Mouse (Mus musculus) hindbrain, embryonic 16.5 days (tissue): ENCODE measurements at regions not wholly inside any gene's neighbourhood (a gene's known extent, or its start where the extent isn't known, plus 50 kb on each side); places are given as distances from the start of the nearest gene placed in this dataset.

ENCODE experiments used
- ATAC-seq: fragments of 200-750 bp; cut with Nextera tagmentation; 2 replicates; pipeline ENCODE4 v1.8.0; 2017; ENCODE audit warnings: moderate TSS enrichment, moderate library complexity
- H3K27ac ChIP-seq: fragments of 300-500 bp; sonication (generic); 2 replicates; pipeline ENCODE4 v1.5.1; 2014; ENCODE audit warnings: low read depth, mild to moderate bottlenecking, control low read depth, low read length, moderate library complexity
- H3K27me3 ChIP-seq: fragments of 300-500 bp; sonication (generic); replicated peaks from 2 replicates; pipeline ENCODE4 v1.6.1; 2014; ENCODE audit warnings: low read length; ENCODE audit not compliant: control insufficient read depth, insufficient read depth
- H3K36me3 ChIP-seq: fragments of 300-500 bp; sonication (generic); 2 replicates; pipeline ENCODE4 v1.6.1; 2014; ENCODE audit warnings: mild to moderate bottlenecking, low read length, moderate library complexity, mixed read lengths; ENCODE audit not compliant: control insufficient read depth, insufficient read depth
- H3K4me1 ChIP-seq: fragments of 300-500 bp; sonication (generic); 2 replicates; pipeline ENCODE4 v1.6.1; 2014; ENCODE audit warnings: low read depth, low read length; ENCODE audit not compliant: control insufficient read depth, insufficient read depth
- H3K4me2 ChIP-seq: fragments of 300-500 bp; sonication (generic); 2 replicates; pipeline ENCODE4 v1.6.1; 2014; ENCODE audit warnings: mild to moderate bottlenecking, low read length, control low read depth, moderate library complexity
- H3K4me3 ChIP-seq: fragments of 300-500 bp; sonication (generic); 2 replicates; pipeline ENCODE4 v1.5.1; 2014; ENCODE audit warnings: mild to moderate bottlenecking, low read length, control low read depth, moderate library complexity
- H3K9ac ChIP-seq: fragments of 300-500 bp; sonication (generic); 2 replicates; pipeline ENCODE4 v1.6.1; 2014; ENCODE audit warnings: low read depth, mild to moderate bottlenecking, control low read depth, low read length, moderate library complexity
- H3K9me3 ChIP-seq: fragments of 300-500 bp; sonication (generic); 2 replicates; pipeline ENCODE4 v1.6.1; 2014; ENCODE audit warnings: mild to moderate bottlenecking, low read length, moderate library complexity; ENCODE audit not compliant: control insufficient read depth
- WGBS: fragments of 180-500 bp; shearing (Covaris S2); extraction: QIAGEN DNeasy Blood & Tissue Kit; methylation state at CpG from one replicate; pipeline ENCODE4 v1.1.7; 2014; 5-methylcytosine and 5-hydroxymethylcytosine counted together

GRCm38 (mm10) chr17:50421476-50421875 is 87.7 kb upstream of the Plcl2 start:
- no peak overlapping the region for H3K9ac ChIP-seq
- no peak overlapping the region for H3K4me3 ChIP-seq
- no peak for ATAC-seq
- H3K9me3 ChIP-seq = peaks cover 3% of the 10 kb centered on the region; the same call in 1 of the 2 replicates
- 96% methylated on average over 10 of the region's 10 CpGs for WGBS
- H3K27me3 ChIP-seq = no peaks in the 10 kb centered on the region
- no peak overlapping the region for H3K4me2 ChIP-seq
- H3K27ac ChIP-seq = no peak overlapping the region
- no peaks in the 10 kb centered on the region for H3K36me3 ChIP-seq
- H3K4me1 ChIP-seq = no peaks in the 10 kb centered on the region

GRCm38 (mm10) chr17:50425110-50425509 is 84.1 kb upstream of the Plcl2 start:
- 85% methylated on average over 3 of the region's 3 CpGs for WGBS
- no peak overlapping the region for H3K27ac ChIP-seq
- peaks cover 3% of the 10 kb centered on the region; the same call in 1 of the 2 replicates for H3K9me3 ChIP-seq

GRCm38 (mm10) chr17:50425531-50425930 is 83.7 kb upstream of the Plcl2 start:
- 88% methylated on average over 4 of the region's 4 CpGs for WGBS
- no peaks in the 10 kb centered on the region for H3K4me1 ChIP-seq
- H3K9me3 ChIP-seq = peaks cover 3% of the 10 kb centered on the region; the same call in 1 of the 2 replicates
- no peak overlapping the region for H3K9ac ChIP-seq
- no peak overlapping the region for H3K27ac ChIP-seq
- ATAC-seq = no peak
- H3K4me2 ChIP-seq = no peak overlapping the region
- H3K4me3 ChIP-seq = no peak overlapping the region
- no peaks in the 10 kb centered on the region for H3K27me3 ChIP-seq
- no peaks in the 10 kb centered on the region for H3K36me3 ChIP-seq

More at GRCm38 (mm10) chr17:50425110-50425509, 84.1 kb upstream of the Plcl2 start:
- no peak overlapping the region for H3K4me2 ChIP-seq
- no peaks in the 10 kb centered on the region for H3K36me3 ChIP-seq
- ATAC-seq = no peak
- H3K4me1 ChIP-seq = no peaks in the 10 kb centered on the region
- H3K27me3 ChIP-seq = no peaks in the 10 kb centered on the region
- no peak overlapping the region for H3K9ac ChIP-seq
- H3K4me3 ChIP-seq = no peak overlapping the region

DNA sequence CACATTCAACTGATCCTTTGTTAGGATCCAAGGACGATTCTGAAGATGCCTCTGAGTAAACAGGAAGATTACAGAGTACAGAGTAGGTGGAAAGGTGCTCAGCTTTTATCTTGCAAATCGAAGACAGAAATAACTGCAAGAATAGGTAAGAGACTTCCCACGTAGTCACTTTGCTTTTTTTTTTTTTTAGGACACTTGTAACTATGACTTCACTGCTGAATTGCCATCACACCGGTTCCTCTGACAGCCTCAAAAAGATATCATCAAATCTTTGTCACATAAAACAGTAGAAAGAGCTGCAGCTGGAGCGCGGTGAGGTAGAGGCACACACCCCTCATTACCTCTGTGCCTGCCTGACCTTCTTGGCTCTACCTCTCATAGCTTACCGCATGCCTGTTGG is 83.1 kb upstream of the Plcl2 start:
- H3K36me3 ChIP-seq = no peaks in the 10 kb centered on the region
- no peaks in the 10 kb centered on the region for H3K27me3 ChIP-seq
- no peak overlapping the region for H3K4me3 ChIP-seq
- no peak overlapping the region for H3K4me2 ChIP-seq
- WGBS = 73% methylated on average over 7 of the region's 7 CpGs
- H3K9me3 ChIP-seq = peaks cover 3% of the 10 kb centered on the region; the same call in 1 of the 2 replicates
- no peak overlapping the region for H3K27ac ChIP-seq
- no peak for ATAC-seq
- no peaks in the 10 kb centered on the region for H3K4me1 ChIP-seq
- no peak overlapping the region for H3K9ac ChIP-seq

DNA sequence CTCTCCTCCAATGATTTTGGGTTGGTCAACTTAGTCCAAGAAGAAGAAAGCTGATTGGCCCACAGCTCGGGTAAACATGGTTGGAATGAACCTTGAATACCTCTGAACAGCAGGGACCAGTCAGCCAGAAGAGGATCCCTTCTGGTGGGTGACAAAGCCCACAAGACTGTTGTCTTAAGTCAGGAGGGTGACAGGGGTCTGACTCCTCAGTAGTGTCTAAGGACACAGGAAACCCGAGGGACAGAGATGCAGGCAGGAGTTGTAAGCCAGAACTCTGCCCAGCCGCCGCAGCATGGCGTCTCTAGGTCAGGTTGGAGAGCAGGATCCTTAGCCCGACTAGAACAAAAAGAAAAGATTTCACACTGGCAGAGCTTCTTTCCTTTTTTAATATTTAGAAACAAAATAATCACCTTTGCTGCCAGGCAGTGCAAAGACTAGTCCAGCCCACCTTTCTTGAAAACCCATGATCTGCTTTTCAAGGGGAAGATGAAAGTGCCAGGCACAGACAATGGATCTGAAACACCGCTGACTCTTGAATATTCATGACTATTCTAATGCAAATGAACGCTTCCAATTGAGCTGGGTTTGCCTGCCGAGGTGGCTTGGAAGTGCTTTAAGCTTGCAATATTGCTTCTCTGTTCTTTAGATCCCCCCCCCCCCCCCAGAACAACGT is 81.7 kb upstream of the Plcl2 start:
- Histone ChIP-seq H3K27ac (peak overlapping the region; percentile 40; the same call in 1 of the 2 replicates), H3K9ac (no peak overlapping the region), H3K9me3 (peaks cover 3% of the 10 kb centered on the region; the same call in 1 of the 2 replicates), H3K4me2 (peak overlapping the region; percentile 33; the same call in 1 of the 2 replicates), H3K4me1 (no peaks in the 10 kb centered on the region), H3K27me3 (no peaks in the 10 kb centered on the region), H3K36me3 (no peaks in the 10 kb centered on the region), H3K4me3 (no peak overlapping the region)
- ATAC-seq = peak; percentile 68
- WGBS = 5% methylated on average over 10 of the region's 10 CpGs

- Histone ChIP-seq H3K27me3 (no peaks in the 10 kb centered on the region), H3K4me2 (no peak overlapping the region), H3K9me3 (peaks cover 3% of the 10 kb centered on the region; the same call in 1 of the 2 replicates), H3K27ac (no peak overlapping the region), H3K36me3 (no peaks in the 10 kb centered on the region), H3K4me3 (no peak overlapping the region), H3K4me1 (no peaks in the 10 kb centered on the region), H3K9ac (no peak overlapping the region)
- ATAC-seq = peak; percentile 17; the same call in 1 of the 2 replicates
- 47% methylated on average over 5 of the region's 5 CpGs for WGBS
These were observed 81.1 kb upstream of the Plcl2 start for GRCm38 (mm10) chr17:50428004-50428560.

- 85% methylated on average over 6 of the region's 6 CpGs for WGBS
- H3K4me1 ChIP-seq = no peaks in the 10 kb centered on the region
- H3K9ac ChIP-seq = no peak overlapping the region
- H3K4me2 ChIP-seq = no peak overlapping the region
- H3K27ac ChIP-seq = no peak overlapping the region
- H3K27me3 ChIP-seq = no peaks in the 10 kb centered on the region
- H3K9me3 ChIP-seq = no peaks in the 10 kb centered on the region
- H3K36me3 ChIP-seq = no peaks in the 10 kb centered on the region
- ATAC-seq = no peak
- no peak overlapping the region for H3K4me3 ChIP-seq
These were observed 76.6 kb upstream of the Plcl2 start for GRCm38 (mm10) chr17:50432559-50432958.

- H3K36me3 ChIP-seq = no peaks in the 10 kb centered on the region
- H3K27ac ChIP-seq = no peak overlapping the region
- no peaks in the 10 kb centered on the region for H3K27me3 ChIP-seq
- WGBS = 88% methylated on average over 5 of the region's 5 CpGs
- no peak for ATAC-seq
- H3K4me3 ChIP-seq = no peak overlapping the region
- no peak overlapping the region for H3K9ac ChIP-seq
- H3K4me2 ChIP-seq = no peak overlapping the region
- no peaks in the 10 kb centered on the region; the same call in 1 of the 2 replicates for H3K4me1 ChIP-seq
- H3K9me3 ChIP-seq = no peaks in the 10 kb centered on the region
These were observed 70.2 kb upstream of the Plcl2 start for GRCm38 (mm10) chr17:50438960-50439359.

DNA sequence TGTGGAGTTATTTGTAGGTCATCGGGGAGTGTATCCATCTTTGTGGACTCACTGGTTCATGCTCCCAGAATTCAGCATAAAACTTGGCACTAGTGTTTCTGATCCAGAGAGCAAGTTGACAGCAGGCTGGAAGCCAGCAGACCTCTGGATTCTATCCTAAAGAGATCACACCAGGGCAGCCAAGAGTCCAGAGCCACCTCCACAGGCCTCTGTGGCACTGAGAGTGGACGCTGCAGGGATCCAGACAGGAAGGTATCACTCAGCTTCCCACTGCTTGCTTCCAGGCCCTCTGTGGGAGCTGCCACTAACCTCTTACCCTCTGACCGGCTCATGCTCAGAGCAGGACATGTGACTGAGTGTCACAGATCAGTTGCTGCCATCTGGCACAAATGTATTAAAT is 69.8 kb upstream of the Plcl2 start:
- Histone ChIP-seq H3K4me3 (no peak overlapping the region), H3K4me2 (no peak overlapping the region), H3K9ac (no peak overlapping the region), H3K27ac (no peak overlapping the region), H3K27me3 (no peaks in the 10 kb centered on the region), H3K4me1 (no peaks in the 10 kb centered on the region; the same call in 1 of the 2 replicates), H3K9me3 (no peaks in the 10 kb centered on the region), H3K36me3 (no peaks in the 10 kb centered on the region)
- 64% methylated on average over 3 of the region's 3 CpGs for WGBS
- peak; percentile 63; the same call in 1 of the 2 replicates for ATAC-seq
